Mouse (Mus musculus) kidney, adult 2 months (tissue): Measurements from ENCODE around the gene B4galnt4.

Experiments used
- CTCF ChIP-seq: fragments of 200-500 bp; conservative IDR thresholded peaks from 2 replicates; pipeline ENCODE4 v1.5.1; 2011; ENCODE audit warnings: low read depth, mild to moderate bottlenecking, control low read depth, low read length, moderate library complexity, mixed read lengths; ENCODE audit not compliant: insufficient read depth, insufficient read length
- POLR2A ChIP-seq: fragments of 200-500 bp; IDR thresholded peaks from one replicate; pipeline ENCODE4 v1.6.1; 2011; ENCODE audit warnings: low read depth, low read length, control low read depth

- no peak for TF ChIP-seq CTCF
- TF ChIP-seq POLR2A = peak; percentile 58
Observed at GRCm38 (mm10) chr7:141047581-141048225, 13.2 kb upstream of the B4galnt4 start.
